Mouse (Mus musculus) erythroblast, adult 5-6 weeks (primary cell): Measurements from ENCODE around the gene Mpp6. TPM values are rescaled to one million over a fixed set of nuclear protein-coding genes. Genes with fewer than 3 reads are reported as not detected.

Source experiments
- ATAC-seq: replicated peaks from 2 replicates; pipeline ENCODE4 v1.8.0; 2016; ENCODE audit warnings: moderate number of reproducible peaks, mild to moderate bottlenecking, moderate TSS enrichment, inconsistent platforms; ENCODE audit not compliant: poor library complexity, low FRiP score, severe bottlenecking
- total RNA-seq, 2 experiments: library from RNA; stranded (forward) in 1 of 2; stranded (reverse) in 1 of 2; fragments of 150-400 nt in 1 of 2; fragments of 200-764, 138-1000 nt in 1 of 2; gene quantifications; 2 replicates each; pipeline versions ENCODE4 v1.2.3 to v1.2.4; 2015 to 2017; ENCODE audit warnings: low replicate concordance in 2 of 2

Mpp6 gene
- total RNA-seq (2015; ENCODE audit: low replicate concordance) (24.7 and 25.4 TPM in 2 replicates), total RNA-seq (2017; ENCODE audit: low replicate concordance) (29.3 and 41.7 TPM in 2 replicates)

DNA sequence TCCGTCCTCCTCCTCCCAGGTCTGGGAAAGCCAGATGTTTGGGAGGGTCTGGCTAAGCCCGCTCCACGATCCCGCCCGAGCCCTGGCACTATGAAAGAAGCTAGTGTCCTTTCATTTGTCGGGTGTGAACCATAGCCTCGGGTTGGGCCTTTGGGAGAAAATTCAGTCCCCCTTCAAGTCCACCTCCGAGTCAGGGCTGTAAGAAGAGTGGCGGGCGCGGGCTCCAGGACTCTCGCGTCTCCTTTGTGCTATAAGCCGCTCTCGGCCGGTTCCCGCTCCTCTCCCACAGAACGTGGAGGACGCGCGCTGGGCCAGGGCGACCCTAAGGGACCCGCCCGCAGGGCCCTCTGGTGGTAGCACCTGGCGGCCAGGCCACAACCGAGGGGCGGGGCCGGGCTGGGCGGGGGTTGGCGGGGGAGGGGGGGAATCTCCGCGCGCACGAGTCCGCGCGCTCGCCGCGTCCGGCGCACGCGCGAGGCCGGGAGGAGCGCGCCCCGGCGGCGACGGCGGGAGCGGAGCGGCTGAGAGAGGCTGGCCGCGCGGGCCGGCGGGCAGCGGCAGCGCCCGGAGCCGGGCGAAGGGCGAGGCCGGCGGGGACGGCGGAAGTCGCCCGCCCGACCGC, at the start of gene Mpp6:
Gene Mpp6, plus strand, starts transcription at position 485 of the 622 bp plus-strand sequence.
- ATAC-seq: no peak

DNA sequence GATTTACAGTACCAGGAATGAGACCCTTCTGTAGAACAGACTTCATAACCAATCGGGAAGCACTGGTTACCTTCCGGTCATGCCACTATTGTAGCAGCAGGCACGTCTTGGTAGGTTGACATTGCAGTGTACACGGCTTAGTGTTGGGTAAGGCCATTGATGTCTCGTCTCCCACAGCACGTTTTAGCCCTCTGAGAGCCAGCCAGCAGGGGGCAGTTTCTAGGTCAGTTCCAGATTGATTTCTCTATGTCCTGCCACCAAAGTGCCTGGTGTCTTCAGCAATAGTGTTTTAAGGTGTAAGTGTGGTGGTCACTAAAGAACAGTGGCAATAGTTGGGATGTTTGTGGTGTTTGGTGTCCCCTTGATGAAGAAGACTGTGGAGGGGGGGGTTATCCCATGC, 43.9 kb upstream of the Mpp6 start:
- no peak for ATAC-seq

DNA sequence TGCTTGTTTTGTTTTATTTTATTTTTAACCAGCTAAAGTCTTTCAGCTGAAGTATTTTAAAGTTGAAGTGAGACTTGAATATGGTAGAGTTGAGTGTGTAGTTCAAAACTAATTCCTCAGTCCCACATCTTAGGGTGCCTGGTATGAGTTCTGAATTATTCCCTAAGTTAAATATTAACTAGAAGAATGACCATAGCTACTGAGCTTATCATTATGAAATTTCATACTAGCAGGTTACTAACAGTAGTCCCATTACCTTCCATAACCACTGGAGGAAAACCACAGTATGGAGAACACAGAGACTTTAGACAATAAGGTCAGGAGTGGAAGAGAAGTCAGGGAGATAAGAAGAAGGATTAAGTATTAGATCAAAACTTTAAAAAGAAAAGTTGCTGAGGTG, 41.6 kb upstream of the Mpp6 start:
- ATAC-seq: no peak

DNA sequence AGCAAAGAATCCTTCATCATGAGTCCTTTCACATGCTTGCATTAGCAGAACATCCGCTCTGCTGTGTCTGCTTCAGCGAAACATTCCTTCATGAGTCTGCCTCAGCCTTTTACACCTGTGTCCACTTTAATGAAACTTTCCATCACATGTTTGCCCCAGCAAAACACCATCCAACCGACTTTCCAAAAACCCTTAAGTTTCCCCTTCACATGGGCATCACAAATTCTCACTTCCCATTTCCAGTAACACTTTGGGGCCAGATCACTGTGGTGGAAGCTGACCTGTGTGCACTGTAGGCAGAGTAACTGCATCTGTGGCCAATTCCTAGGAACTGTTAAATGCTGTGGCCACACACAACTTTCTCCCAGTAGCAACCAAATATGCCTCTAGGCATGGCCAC, 34.8 kb upstream of the Mpp6 start:
- no peak for ATAC-seq

DNA sequence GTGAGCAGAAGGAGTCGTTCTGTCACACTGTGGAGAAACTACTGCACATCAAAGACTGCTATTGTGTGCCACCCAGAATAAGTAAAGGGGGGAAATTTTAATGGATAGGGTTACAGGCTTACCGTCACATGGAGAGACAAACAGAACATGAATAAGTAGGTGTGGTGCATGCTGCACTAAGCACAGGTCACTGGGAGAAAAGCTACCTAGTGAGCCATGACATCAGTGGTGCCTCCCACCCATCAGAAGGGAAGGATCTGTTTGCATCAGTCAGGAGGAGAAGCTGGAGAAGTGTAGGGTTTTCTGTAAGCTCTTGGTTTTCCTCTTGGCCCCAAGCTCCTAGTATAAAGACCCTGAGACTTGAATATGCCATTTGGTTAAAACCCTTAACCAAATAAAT, 33.6 kb upstream of the Mpp6 start:
- no peak for ATAC-seq

DNA sequence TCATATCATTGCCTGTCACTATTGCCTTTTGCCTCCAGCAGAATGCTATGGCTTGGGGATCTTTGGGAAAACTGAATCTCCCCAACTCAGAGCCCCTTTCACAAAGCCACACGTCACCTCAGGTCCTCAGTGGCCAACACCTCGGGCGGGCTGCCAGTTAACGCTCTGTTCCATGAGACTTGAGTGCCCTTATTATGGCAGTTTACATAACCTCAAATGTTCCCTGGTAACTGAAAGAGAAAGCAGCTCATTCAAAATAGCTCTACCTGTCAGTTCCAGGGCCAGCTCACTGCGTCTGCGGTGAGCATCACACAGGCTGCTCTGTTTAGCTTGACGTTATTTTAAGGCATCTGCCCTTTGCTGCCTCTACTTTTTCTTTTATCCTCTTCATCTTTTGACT, 29.6 kb upstream of the Mpp6 start:
- ATAC-seq: no peak

DNA sequence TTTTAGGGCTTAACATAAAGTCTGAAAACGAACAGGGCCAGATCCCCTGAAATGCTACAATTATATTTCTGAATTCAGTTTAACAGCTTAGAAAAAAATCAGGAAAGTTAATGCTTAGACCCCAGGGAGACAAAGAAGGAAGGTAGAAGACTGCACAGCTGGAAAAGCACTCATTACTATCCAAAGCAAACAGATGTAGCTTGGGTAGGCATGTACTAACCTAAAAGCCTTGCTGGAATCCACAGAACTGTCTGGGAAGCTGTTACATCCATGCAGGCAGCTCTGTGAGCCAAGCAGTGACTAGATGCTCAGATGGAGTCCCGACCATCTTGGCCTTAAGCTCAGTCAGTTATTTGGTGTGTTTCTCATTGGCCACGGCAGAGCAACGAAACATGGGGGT, 24.8 kb upstream of the Mpp6 start:
- no peak for ATAC-seq

DNA sequence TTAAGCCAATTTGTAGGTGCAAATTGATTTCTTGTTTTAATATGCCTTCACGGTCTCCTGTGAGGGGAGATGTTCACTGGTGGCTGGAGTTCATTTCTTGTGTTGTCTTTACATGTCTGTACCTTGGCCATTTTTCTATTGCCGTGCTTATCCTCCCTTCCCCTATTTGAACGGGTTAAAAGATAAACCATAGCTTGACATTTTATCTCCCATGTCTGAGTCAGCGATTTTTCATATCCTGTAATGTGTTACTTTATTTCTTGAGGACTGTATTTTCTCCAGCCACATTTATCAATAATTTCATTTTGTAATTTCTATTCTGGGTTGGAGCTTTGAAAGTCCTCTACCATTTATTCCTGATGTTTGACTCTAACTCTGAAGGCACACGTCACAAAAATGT, 20.7 kb upstream of the Mpp6 start:
- ATAC-seq: no peak

DNA sequence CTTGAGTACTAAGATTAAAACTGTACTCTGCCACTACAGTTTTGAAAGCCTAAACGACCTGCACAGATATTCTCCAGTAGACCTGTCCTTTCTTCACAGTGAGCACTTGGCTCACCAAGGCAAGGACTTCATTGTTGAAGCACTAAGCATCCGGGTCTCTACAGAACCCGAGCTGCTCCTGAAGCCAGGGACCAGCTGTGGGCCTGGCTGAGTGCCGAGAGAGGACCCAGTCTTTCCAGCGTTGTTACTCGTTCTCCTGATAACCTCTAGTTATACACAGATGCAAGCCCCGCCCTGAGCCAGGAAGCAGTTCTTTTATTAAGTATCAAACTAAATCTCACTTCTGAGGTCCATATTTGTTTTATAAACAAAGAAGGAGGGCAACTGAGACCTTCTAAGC, 19.8 kb upstream of the Mpp6 start:
- ATAC-seq: no peak

DNA sequence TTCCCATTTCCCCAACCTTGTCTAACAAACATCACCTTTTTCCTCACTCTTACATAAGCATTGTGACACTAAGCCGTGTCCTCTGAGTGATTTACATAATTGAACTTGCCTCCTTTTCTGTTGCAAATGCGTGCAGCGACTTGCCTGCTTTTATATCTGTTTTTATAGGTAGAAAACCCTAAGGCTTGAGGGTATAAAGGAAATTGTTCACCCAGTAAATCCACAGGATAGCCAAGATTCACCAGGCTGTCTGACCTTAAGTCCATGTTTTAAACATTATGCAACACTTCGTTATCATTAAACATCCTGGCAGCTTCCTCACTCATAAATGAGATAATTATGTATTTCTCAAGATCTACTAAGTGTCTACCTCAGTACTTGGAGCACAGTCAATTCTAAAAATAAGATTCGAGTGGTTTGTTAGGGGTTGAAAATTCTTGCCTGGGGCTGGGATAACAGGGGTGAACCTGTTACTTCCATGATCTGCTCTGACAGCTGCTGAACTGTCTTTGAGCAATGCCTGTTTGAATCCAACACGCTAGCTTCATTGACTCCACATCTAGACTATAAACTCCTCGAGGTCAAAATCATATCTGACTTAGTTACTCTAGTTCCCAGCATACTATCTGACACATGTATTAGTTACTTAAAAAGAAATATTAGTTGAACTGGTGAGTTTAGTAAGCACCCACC, 18.4 kb upstream of the Mpp6 start:
- no peak for ATAC-seq

DNA sequence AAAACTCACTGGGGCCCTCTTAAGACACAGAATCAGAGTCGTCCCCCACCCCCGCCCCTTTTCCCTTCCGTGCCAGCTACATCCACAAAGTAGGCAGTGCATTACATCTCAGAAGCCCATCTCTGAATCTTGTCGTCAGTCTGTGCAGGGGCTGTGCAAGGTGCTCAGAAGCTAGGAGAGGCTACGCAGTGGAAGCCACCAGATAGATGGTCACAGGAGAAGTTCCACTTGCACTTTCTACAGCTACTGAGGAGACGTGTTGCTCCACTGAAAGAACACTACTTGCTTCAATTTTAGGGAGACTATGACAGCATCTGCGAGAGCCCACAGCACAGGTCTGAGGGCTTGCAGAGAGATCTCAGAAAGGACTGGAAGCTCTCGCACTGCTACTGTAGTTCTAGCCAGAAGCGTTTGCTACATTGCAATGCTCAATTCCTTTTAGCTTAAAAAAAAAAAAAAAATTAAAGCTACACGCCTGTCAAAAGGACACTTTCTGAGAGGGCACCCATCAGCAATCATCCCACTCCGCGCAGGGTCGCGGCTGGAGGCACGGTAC, 762 bp upstream of the Mpp6 start:
- no peak for ATAC-seq

DNA sequence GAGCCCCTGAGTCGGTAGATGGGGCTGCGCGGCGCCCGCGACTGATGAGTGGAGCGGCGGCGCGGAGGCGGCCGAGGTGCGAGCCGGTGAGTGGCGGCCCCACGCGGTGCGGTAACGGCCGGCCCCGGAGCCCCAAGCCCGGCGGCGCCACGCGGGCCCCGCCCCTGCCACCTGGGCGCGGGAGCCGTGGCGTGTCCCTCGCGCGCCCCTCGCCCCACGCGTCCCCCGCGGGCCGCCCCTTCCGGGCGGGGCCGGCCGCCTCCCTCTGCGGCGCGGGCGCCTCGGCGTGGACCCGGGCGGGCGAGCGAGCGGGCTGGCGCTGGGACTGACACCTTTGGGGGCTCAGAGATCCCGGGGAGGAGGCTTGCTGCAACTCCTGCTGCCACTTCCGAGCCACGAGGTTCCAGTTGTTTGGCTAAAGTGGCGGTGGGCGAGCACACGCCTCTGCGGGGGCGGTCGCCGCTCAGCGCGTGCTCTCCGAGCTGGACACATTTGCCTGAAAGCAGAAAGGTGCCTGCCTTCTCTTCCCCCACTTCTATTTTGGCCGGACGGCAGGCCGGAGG, 419 bp downstream of the Mpp6 start:
- ATAC-seq: no peak

DNA sequence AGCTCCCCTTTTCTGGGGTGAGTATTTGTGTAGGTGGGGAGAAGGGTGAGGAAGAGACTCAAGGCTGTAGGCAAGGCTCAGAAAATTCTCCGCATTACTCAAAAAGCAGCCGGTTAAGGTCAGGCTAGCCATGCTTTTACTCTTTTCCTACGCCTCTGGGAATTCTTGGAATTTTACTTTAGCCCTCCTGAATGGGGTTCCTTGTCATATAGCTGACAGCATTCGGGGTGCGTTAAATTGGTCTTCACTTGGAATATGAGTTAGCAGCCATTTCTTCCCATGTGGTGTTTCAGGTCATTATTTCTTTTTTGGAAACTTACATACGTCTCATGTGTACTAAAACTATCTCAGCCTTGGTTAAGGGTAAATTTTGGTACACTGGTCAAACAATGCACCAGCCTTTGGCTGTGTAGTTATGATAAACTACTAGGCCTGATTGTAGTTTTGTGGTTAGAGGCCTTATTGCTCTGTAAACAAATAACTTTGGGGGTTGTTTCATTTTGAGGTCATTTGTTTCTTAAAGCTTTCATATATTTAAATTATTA, 1.1 kb downstream of the Mpp6 start:
- ATAC-seq: no peak

DNA sequence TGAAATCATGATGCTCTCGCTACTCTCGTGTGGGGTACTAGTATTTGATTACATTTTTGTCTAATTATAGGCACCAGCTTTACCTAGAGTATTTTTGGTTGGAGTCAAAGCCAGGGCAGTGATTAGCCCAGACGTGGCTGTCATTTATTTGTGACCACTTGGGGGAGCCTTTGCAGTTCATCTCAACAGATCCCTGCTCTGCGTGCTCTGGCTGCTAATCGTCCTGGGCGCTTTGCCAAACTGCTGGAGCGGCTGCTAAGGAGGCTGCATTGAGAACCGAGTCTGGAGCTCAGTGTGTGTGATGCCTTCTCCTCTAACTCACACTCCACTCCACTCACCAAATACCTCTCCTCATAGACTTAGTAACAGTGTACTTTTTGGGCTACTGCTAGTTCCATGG, 2.7 kb downstream of the Mpp6 start:
- peak; percentile 92 for ATAC-seq

DNA sequence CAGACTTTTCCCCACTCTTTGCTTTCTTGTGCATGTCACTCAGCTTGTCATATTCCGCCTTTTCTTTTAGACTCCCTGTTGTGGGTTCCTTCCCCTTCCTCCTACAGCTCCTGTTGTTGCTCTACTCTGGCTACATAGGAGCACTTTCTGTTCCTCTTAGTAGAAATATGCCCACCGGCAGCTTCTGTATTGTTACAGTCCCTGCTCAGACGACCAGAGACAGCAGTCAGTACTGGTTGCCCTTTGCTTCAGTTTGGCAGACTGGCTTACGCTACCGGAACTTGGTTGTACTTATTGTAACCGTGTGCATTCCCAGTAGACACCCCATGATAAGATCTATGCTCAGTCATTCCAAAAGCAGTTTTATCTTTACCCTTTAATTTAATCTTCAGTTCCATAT, 4.2 kb downstream of the Mpp6 start:
- no peak for ATAC-seq

DNA sequence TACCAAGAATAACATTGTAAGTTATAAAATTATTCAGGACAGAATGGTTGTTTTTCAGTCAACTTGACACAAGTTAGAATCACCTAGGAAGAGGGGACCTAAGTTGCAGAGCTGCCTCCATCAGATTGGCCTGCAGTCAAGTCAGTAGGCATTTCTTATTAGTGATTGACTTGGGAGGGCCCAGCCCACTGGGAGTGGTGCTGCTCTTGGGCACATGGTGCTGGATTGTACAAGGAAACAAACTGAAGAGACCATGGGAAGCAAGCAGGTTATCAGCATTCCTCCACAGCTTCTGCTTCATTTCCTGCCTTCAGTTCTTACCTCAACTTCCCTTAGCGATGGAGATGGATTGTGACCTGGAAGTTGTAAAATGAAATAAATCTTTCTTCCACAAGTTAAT, 10.9 kb downstream of the Mpp6 start:
- ATAC-seq: no peak

DNA sequence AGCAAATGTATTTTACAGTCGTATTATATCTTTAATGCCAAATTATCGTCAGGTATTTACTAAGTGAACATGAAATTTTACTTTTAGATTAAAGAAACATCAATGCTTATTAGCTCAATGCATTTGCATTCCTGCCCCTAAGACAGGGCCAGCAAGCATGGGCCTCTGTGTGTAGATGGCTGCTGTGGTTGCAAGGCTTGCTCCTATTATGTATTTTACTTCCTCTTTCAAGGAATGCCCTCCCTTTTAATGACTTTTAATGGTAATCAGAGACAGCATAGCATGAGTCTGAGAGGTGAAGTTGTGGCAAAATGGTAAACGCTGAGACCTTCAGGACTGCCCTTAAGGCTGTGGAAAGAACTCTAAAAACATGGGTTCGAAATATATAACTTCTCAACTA, 12.8 kb downstream of the Mpp6 start:
- ATAC-seq: no peak

DNA sequence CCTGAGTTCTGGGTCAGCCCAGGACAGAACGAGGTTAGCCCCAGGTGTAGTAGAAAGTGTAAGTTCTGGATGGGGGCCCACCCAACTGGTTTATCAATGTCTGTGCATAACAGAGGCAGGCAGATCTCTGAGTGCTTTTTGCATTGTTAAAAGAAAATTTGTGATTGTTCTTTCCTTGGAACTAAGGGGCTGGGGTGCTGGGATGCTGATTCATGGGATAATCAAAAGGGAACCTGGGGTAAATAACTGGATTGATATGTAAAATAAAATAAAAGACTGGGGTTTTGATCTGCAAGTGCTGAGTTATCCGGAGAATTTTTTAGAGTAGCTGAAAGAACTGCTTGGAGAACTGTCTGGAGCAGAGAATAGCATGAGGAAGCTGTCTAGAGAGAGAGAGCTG, 14.2 kb downstream of the Mpp6 start:
- no peak for ATAC-seq

DNA sequence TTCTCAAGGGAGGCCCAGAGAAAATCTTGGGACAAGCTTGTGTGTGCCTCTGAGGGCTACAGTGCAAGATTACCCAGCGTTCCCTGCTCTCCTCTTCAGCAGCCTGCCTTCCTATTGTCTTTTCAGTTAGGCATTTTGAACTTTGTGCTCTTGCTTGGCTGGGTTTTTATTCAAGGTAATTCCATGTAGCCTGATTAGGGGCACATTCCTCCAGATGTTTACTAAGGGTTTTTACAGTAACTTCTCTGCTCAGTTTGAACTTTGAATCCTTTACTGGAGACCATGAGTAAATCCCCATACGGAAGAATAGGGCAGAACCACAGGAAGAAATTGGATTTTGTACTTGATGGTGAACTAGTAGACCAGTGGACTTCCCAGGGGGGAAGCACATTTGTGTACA, 16.3 kb downstream of the Mpp6 start:
- no peak for ATAC-seq

DNA sequence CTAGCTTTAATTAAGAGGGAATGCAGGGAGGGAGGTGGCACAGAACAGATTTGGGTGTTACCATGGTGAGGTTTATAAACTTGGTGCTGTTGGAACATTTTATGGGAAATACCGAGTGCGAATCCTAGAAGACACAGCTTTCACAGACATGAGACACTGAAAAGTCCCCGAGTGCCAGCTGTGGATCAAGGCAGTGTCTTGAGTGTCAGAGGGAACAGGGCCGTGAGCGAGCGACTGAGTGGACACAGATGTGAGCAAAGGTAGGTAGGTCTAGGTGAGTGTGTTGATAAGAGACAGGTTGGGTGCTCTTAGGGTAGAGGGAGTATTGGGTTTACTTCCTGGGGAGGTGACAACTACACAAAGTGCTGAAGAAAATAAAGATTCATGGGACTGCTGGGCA, 17.5 kb downstream of the Mpp6 start:
- no peak for ATAC-seq

DNA sequence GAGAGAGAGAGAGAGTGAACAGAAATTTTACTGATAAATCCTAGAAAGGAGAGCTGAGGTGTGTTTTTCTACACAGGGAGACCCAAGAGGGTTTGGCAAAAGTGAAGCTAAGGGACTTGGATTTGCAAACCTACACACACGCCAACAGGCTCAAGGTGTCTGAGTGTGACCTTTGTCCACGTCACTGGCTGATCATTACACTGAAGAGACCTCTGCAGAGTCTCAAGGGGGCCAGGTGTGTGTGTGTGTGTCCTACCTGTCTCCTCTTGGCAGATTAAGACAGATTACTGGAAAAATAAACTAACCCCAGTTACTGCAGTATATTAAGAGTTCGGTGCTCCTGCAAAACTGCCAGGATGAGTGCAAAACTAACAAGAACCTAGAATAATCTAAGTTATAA, 27.6 kb downstream of the Mpp6 start:
- no peak for ATAC-seq
